Mouse (Mus musculus) leukemia stem cell, adult 10-12 weeks (primary cell): ENCODE results near the gene Mob3c. TPM values are rescaled to one million over a fixed set of nuclear protein-coding genes. Genes with fewer than 3 reads are reported as not detected.

Experiments used
- polyA plus RNA-seq: library from polyadenylated mRNA; stranded (reverse); fragments of >175 nt; gene quantifications from 2 replicates; pipeline ENCODE4 v1.2.3, GENCODE M21; 2012; ENCODE audit warnings: low replicate concordance

The Mob3c gene
- 11.1 and 14.7 TPM in 2 replicates for polyA plus RNA-seq

GRCm38 (mm10) chr4:115827888-115828571, at the start of gene Mob3c:
Gene Mob3c (plus strand): TSS chr4:115828092.

GRCm38 (mm10) chr4:115780918-115781317, 47.0 kb upstream of the Mob3c start, which contains the start of gene Tex38:
Gene Tex38 (minus strand): TSS chr4:115781018.

GRCm38 (mm10) chr4:115784769-115785510, 43.0 kb upstream of the Mob3c start, which contains the start of gene Atpaf1:
Gene Atpaf1 (plus strand): TSS chr4:115784812.

GRCm38 (mm10) chr4:115838696-115839641, 11.1 kb downstream of the Mob3c start, which contains the start of gene Mknk1:
Gene Mknk1 (plus strand): TSS chr4:115839198.

GRCm38 (mm10) chr4:115884022-115884421, 56.1 kb downstream of the Mob3c start, which contains the start of gene Kncn:
Gene Kncn (plus strand): TSS chr4:115884400.

Other genes with a start within 250 kb of the Mob3c start
- gene Cyp4a32, start 227.1 kb upstream of the Mob3c start, polyA plus RNA-seq = not detected in 2 replicates
- 1.5 TPM in 1 of 2 replicates, not detected in the other for gene Cyp4b1, start 180.4 kb upstream of the Mob3c start, polyA plus RNA-seq
- 14.8 and 29.5 TPM in 2 replicates for gene Efcab14, start 90.3 kb upstream of the Mob3c start, polyA plus RNA-seq
- gene Tex38, start 47.1 kb upstream of the Mob3c start, polyA plus RNA-seq = not detected in 2 replicates
- 10.3 and 13.7 TPM in 2 replicates for gene Atpaf1, start 43.3 kb upstream of the Mob3c start, polyA plus RNA-seq
- gene Mknk1, start 11.1 kb downstream of the Mob3c start, polyA plus RNA-seq = 22.0 and 87.7 TPM in 2 replicates
- gene Kncn, start 56.3 kb downstream of the Mob3c start, polyA plus RNA-seq = not detected in 2 replicates
- gene 6430628N08Rik, start 62.6 kb downstream of the Mob3c start, polyA plus RNA-seq = not detected in 2 replicates
- not detected in 2 replicates for gene Dmbx1, start 111.8 kb downstream of the Mob3c start, polyA plus RNA-seq
- 7.7 and 12.1 TPM in 2 replicates for gene Faah, start 189.8 kb downstream of the Mob3c start, polyA plus RNA-seq
- 0.11 and 0.38 TPM in 2 replicates for gene Nsun4, start 225.8 kb downstream of the Mob3c start, polyA plus RNA-seq
- gene Uqcrh, start 247.0 kb downstream of the Mob3c start, polyA plus RNA-seq = 12.3 and 45.2 TPM in 2 replicates
- gene Lrrc41, start 247.2 kb downstream of the Mob3c start, polyA plus RNA-seq = 30.1 and 62.6 TPM in 2 replicates